In the genomic region with DNA sequence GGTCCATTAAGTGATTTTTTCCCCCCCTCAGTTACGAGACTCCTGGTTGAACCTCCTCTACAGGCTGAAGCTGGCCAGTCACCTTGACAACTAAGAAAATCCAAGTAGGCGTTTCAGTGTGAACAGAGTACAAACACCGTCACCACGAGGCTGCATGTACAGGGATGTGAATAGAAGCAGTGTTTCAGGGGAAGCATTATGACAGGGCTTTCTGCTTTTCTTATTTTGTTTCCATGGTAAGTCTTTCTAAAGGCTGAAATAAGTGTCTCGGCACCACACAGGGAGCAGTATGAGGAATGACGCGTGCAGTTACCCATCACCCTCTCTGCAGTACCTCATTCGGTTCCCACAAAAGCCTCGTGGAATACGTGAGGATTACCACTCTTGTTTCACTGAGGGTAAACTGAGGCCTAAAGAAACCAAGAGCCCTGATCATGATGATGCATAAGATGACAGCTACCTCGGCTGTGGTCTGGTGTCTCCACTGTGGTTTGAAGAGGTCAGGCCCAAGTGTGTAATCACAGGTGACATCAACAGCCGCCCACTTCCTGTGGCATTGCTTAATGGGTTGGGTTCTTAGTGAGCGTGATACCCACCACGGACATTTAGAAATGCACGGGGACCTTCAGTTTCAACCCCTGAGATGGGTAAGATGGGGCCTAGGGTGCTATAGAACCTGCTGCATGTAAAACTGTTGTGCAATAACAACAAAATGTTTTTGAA, we compare ENCODE assay signal across 21 mouse cellular contexts.
DNase-seq lines count a peak whose midpoint lies in the region; ATAC-seq and TF ChIP-seq lines count a peak whose summit lies in the region.
"Had no signal": no experiment of that assay in that cellular context is flagged by ENCODE, and none has a peak within 500 bp of the region (broad histone marks: within the 10 kb centered on the region; RNA-seq: fewer than 3 reads in every experiment).

No protein-coding gene starts in this region.

- DNase-seq in forebrain, postnatal 0 days: no peak
- DNase-seq in forebrain, embryonic 10.5 days (ENCODE audit: extremely low spot score, low spot score): no peak
- DNase-seq in thymus, postnatal 0 days (ENCODE audit: low spot score): peak; percentile 25
- DNase-seq in thymus, postnatal 36 days: no peak
- no peak for DNase-seq in cerebellum, postnatal 25 days
- no peak for DNase-seq in layer of hippocampus, adult 18-20 months (ENCODE audit: low spot score in 2 of 2)
- no peak for DNase-seq in adrenal gland, postnatal 36 days
- DNase-seq: adrenal gland, postnatal 14 days; cerebellum, adult 11-12 months; cerebellum, postnatal 14 days; lung, postnatal 14 days; spleen, adult 18-20 months; thymus, adult 18-20 months had no signal

- H3K27me3 ChIP-seq in forebrain, postnatal 0 days (ENCODE audit: insufficient read depth, low read length): no peaks in the 10 kb centered on the region
- no peaks in the 10 kb centered on the region for H3K27me3 ChIP-seq in forebrain, embryonic 10.5 days (ENCODE audit: poor library complexity, severe bottlenecking)
- H3K27me3 ChIP-seq: forebrain, embryonic 12.5 days; kidney, embryonic 15.5 days; midbrain, embryonic 15.5 days; stomach, embryonic 15.5 days had no signal

- 79% methylated on average over 15 of the region's 15 CpGs for WGBS in forebrain, postnatal 0 days
- WGBS in forebrain, embryonic 10.5 days: 90% methylated on average over 15 of the region's 15 CpGs

- no peak overlapping the region for H3K4me3 ChIP-seq in forebrain, postnatal 0 days (ENCODE audit: low read depth, low read length)
- no peak overlapping the region for H3K4me3 ChIP-seq in forebrain, embryonic 10.5 days
- H3K4me3 ChIP-seq: forebrain, embryonic 12.5 days; heart, embryonic 10.5 days; kidney, embryonic 15.5 days; midbrain, embryonic 15.5 days; stomach, embryonic 15.5 days had no signal

- no peaks in the 10 kb centered on the region for H3K9me3 ChIP-seq in forebrain, postnatal 0 days (ENCODE audit: low read length)
- no peaks in the 10 kb centered on the region for H3K9me3 ChIP-seq in forebrain, embryonic 10.5 days
- H3K9me3 ChIP-seq: forebrain, embryonic 12.5 days; heart, embryonic 10.5 days; kidney, embryonic 15.5 days; midbrain, embryonic 15.5 days; stomach, embryonic 15.5 days had no signal

- peak; percentile 70 for ATAC-seq in forebrain, postnatal 0 days
- peak; percentile 63 for ATAC-seq in inflammation-experienced regulatory T-cells, adult 6 months
- ATAC-seq: intestine, embryonic 16.5 days; midbrain, embryonic 15.5 days had no signal

- no peak overlapping the region for H3K9ac ChIP-seq in forebrain, postnatal 0 days
- H3K9ac ChIP-seq: forebrain, embryonic 12.5 days; kidney, embryonic 15.5 days; liver, embryonic 14.5 days; midbrain, embryonic 15.5 days; stomach, embryonic 15.5 days had no signal

- no peaks in the 10 kb centered on the region for H3K36me3 ChIP-seq in forebrain, postnatal 0 days (ENCODE audit: insufficient read depth)
- no peaks in the 10 kb centered on the region for H3K36me3 ChIP-seq in forebrain, embryonic 10.5 days (replicated peaks)
- H3K36me3 ChIP-seq: forebrain, embryonic 12.5 days; heart, embryonic 10.5 days; kidney, embryonic 15.5 days; midbrain, embryonic 15.5 days; stomach, embryonic 15.5 days had no signal

- TF ChIP-seq CTCF in forebrain, postnatal 0 days (IDR thresholded peaks at IDR 0.05; ENCODE audit: low read depth): no peak

- H3K27ac ChIP-seq in forebrain, postnatal 0 days (ENCODE audit: low read depth, low read length): no peak overlapping the region
- H3K27ac ChIP-seq in forebrain, embryonic 10.5 days: no peak overlapping the region
- H3K27ac ChIP-seq: forebrain, embryonic 12.5 days; heart, embryonic 10.5 days; kidney, embryonic 15.5 days; liver, embryonic 14.5 days; midbrain, embryonic 15.5 days; stomach, embryonic 15.5 days had no signal

- no peaks in the 10 kb centered on the region for H3K4me1 ChIP-seq in forebrain, postnatal 0 days (ENCODE audit: insufficient read depth)
- peaks cover 6% of the 10 kb centered on the region; the same call in 1 of the 2 replicates for H3K4me1 ChIP-seq in forebrain, embryonic 10.5 days
- H3K4me1 ChIP-seq: forebrain, embryonic 12.5 days; midbrain, embryonic 15.5 days had no signal

- no peak overlapping the region for H3K4me2 ChIP-seq in forebrain, postnatal 0 days (ENCODE audit: low read depth)
- H3K4me2 ChIP-seq: forebrain, embryonic 12.5 days; kidney, embryonic 15.5 days; midbrain, embryonic 15.5 days; stomach, embryonic 15.5 days had no signal
